Mouse (Mus musculus): Measurements from ENCODE around the gene Tgm1.

GRCm38 (mm10) chr14:55714893-55715292, 1.2 kb upstream of the Tgm1 start:
- TF ChIP-seq FLI1 (IDR thresholded peaks at IDR 0.05; ENCODE audit: low read length) (no peak), GATA1 (IDR thresholded peaks at IDR 0.05; ENCODE audit: borderline replicate concordance, low read length) (no peak)

Measured in megakaryocyte, embryonic 14.5 days (primary cell).